Mouse (Mus musculus) liver, embryonic 14.5 days (tissue): Measurements from ENCODE around the gene Zbp1. TPM values are rescaled to one million over a fixed set of nuclear protein-coding genes. Genes with fewer than 3 reads are reported as not detected.

Experiments used
- ATAC-seq: fragments of 200-750 bp; cut with Nextera tagmentation; 2 replicates; pipeline ENCODE4 v1.8.0; 2017; ENCODE audit warnings: moderate number of reproducible peaks, mild to moderate bottlenecking, moderate library complexity; ENCODE audit not compliant: insufficient read depth
- DNase-seq, 3 experiments: peaks; one replicate each; pipeline ENCODE4 v3.0.0-alpha.2; 2012 to 2013; ENCODE audit warnings: low read depth in 3 of 3, low spot score in 3 of 3
- H3K27ac ChIP-seq: fragments of 300-500 bp; sonication (generic); 2 replicates; pipeline ENCODE4 v1.5.1; 2014; ENCODE audit warnings: moderate library complexity, mild to moderate bottlenecking, control low read depth, inconsistent platforms
- H3K27me3 ChIP-seq: fragments of 300-500 bp; sonication (generic); 2 replicates; pipeline ENCODE4 v1.6.1; 2014; ENCODE audit warnings: mild to moderate bottlenecking, low read length, moderate library complexity; ENCODE audit not compliant: control insufficient read depth, insufficient read depth
- H3K36me3 ChIP-seq: fragments of 300-500 bp; sonication (generic); replicated peaks from 2 replicates; pipeline ENCODE4 v1.6.1; 2014; ENCODE audit warnings: low read depth; ENCODE audit not compliant: control insufficient read depth, insufficient read depth
- H3K4me1 ChIP-seq, 2 experiments: fragments of 200-500 bp in 1 of 2; fragments of 300-500 bp in 1 of 2; sonication (generic) in 1 of 2; replicated peaks; 2 replicates each; pipeline ENCODE4 v1.6.1; 2012 to 2014; ENCODE audit warnings: antibody characterized with exemption in 1 of 2, inconsistent platforms in 1 of 2, low read length in 1 of 2; ENCODE audit not compliant: control insufficient read depth in 2 of 2, insufficient read depth in 2 of 2
- H3K4me2 ChIP-seq: fragments of 300-500 bp; sonication (generic); 2 replicates; pipeline ENCODE4 v1.6.1; 2014; ENCODE audit warnings: low read depth, mild to moderate bottlenecking, control low read depth, moderate library complexity
- H3K4me3 ChIP-seq, 2 experiments: fragments of 200-500 bp in 1 of 2; fragments of 300-500 bp in 1 of 2; sonication (generic) in 1 of 2; 2 replicates each; pipeline ENCODE4 v1.5.1; 2012 to 2014; ENCODE audit warnings: low read depth in 2 of 2, low read length in 2 of 2, mild to moderate bottlenecking in 2 of 2, control low read depth in 1 of 2, inconsistent platforms in 1 of 2, moderate library complexity in 1 of 2; ENCODE audit not compliant: insufficient read depth in 1 of 2
- H3K9ac ChIP-seq: fragments of 300-500 bp; sonication (generic); replicated peaks from 2 replicates; pipeline ENCODE4 v1.6.1; 2014; ENCODE audit warnings: mild to moderate bottlenecking, control low read depth, moderate library complexity
- H3K9me3 ChIP-seq: fragments of 300-500 bp; sonication (generic); 2 replicates; pipeline ENCODE4 v1.6.1; 2016; ENCODE audit warnings: low read length, mixed read lengths; ENCODE audit not compliant: control insufficient read depth
- CTCF ChIP-seq: IDR thresholded peaks from 2 replicates; pipeline ENCODE4 v1.5.1; 2016; ENCODE audit warnings: antibody characterized with exemption, low read depth, control low read depth
- EP300 ChIP-seq: IDR thresholded peaks from 2 replicates; pipeline ENCODE4 v1.6.1; 2016; ENCODE audit warnings: antibody characterized with exemption, low read depth
- WGBS: fragments of 180-500 bp; shearing (Covaris S2); extraction: QIAGEN DNeasy Blood & Tissue Kit; methylation state at CpG from one replicate; pipeline ENCODE4 v1.1.7; 2014; ENCODE audit not compliant: insufficient replicate concordance; 5-methylcytosine and 5-hydroxymethylcytosine counted together
- polyA plus RNA-seq, 2 experiments: library from polyadenylated mRNA; depleted of rRNA in 1 of 2; stranded (reverse) in 1 of 2; unstranded in 1 of 2; fragments of >200 nt; fragmentation: Nextera tagmentation in 1 of 2; extraction: Ambion mirVana in 1 of 2; gene quantifications; 2 replicates each; pipeline versions ENCODE4 v1.2.1 to v1.2.3; 2012 to 2014

The Zbp1 gene
- polyA plus RNA-seq, 2 experiments: 0.64 to 1.0 TPM

DNA sequence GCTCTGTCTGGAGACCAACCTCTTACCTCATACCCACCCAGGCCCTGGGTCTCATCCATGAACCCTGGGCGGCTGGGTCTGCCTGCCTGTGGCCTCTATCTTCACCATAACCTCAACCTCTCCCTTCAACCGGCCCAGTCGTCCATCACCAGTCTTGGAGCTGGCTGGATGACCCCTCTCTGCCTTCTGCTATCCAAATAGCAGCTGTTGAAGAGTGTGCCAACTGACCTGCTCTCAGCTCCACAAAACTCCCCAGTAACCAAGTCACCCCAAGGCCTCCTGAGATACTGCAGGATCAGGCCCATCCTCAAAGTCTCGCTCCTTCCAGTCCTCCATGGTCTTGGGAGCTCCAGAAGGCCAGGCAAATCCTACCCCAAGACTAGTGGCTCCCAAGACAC lies 37.8 kb upstream of the Zbp1 start:
- no peaks in the 10 kb centered on the region for H3K4me1 ChIP-seq
- ATAC-seq (no peak), DNase-seq (no peak)
- H3K9ac ChIP-seq: no peak overlapping the region
- TF ChIP-seq EP300: no peak
- TF ChIP-seq CTCF: no peak
- WGBS: 40% methylated on average over 4 of the region's 4 CpGs
- no peaks in the 10 kb centered on the region for H3K9me3 ChIP-seq
- no peaks in the 10 kb centered on the region for H3K27me3 ChIP-seq
- no peak overlapping the region for H3K27ac ChIP-seq
- H3K36me3 ChIP-seq: no peaks in the 10 kb centered on the region
- H3K4me2 ChIP-seq: no peak overlapping the region
- no peak overlapping the region for H3K4me3 ChIP-seq

DNA sequence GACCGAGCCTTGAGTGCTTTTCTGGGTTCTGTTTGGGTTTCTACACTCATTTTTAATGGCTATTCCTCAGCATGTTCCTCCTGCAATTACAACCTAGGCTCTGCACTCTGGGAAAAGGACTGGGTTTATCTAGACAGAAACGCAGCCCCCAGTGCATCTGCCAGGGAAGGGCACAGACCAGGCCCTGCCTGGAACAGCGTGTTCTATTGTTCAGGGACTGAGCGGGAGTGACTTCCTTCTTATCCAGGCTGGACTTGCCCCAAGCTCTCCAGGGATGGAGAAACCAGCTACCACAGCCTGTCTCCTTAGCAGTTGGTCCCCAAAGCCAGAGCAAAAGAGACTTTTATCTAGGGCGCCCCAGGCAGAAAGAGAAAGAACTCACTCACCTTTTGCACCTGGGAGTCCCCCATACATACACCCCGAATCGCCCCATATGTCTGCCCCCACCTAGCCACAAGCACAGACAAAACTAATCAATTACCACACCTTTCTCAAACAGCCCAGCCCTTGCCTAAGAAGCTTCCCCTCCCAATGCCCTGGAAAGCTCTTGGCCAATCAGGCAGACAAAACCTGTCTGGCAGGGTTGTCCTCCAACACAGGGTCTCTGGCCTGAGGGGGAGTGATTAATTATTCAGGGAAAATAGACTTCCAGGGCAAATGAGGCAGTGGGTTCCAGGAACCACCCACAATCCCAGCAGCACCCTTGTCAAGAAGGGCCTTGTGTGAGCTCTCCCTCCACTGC lies 37.3 kb upstream of the Zbp1 start:
- no peaks in the 10 kb centered on the region for H3K27me3 ChIP-seq
- H3K36me3 ChIP-seq: no peaks in the 10 kb centered on the region
- no peak for DNase-seq
- H3K9me3 ChIP-seq: no peaks in the 10 kb centered on the region
- no peak overlapping the region for H3K9ac ChIP-seq
- ATAC-seq: no peak
- no peak overlapping the region for H3K27ac ChIP-seq
- no peaks in the 10 kb centered on the region for H3K4me1 ChIP-seq
- H3K4me3 ChIP-seq: no peak overlapping the region
- TF ChIP-seq EP300 (no peak), CTCF (no peak)
- no peak overlapping the region for H3K4me2 ChIP-seq
- 48% methylated on average over 7 of the region's 7 CpGs for WGBS

DNA sequence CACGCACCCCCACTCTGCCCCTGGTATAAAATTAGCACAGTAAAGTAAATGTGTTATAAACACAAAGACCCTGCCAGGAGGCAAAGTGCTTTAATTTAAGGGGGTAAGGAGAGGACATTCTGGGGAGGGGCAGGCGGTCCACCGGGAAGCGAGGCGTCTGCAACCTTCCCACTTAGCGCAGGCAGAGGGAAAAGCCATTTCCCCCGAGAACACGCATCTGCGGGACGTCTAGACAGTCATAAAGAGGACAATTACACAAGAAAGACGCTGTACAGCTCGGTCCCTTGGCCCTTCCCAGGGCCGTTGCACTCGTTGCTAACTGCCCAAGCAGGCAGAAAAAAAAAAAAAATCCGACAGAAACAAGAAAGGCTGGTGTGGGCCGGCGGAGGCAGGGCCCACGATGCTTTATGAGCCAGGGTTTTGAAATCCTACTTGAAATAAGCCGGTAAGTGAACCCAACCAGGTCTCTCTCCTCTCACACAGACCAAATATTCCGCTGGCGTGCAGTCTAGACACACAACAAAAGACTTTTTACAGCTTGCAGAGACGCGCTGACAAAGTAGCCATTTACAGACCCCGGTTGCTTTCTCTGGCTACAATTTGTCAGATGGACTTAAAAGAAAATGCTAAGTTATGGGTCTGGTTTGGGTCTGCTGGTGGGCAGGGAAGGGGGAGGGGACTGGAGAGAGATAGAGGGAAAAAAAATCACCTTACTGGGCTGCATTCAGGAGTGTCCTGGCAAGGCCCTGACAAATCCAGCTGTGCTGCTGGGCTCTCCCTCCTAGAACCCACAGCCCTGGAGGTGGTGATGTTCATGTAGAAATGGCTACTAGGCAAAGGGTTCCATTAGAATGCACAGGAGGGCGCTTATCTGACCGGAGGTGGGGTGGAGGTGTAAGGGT lies 35.3 kb upstream of the Zbp1 start:
- DNase-seq (no peak), ATAC-seq (no peak)
- no peak overlapping the region for H3K9ac ChIP-seq
- no peaks in the 10 kb centered on the region for H3K9me3 ChIP-seq
- WGBS: 49% methylated on average over 26 of the region's 26 CpGs
- no peak overlapping the region for H3K4me2 ChIP-seq
- H3K36me3 ChIP-seq: no peaks in the 10 kb centered on the region
- no peak overlapping the region for H3K27ac ChIP-seq
- H3K4me1 ChIP-seq: no peaks in the 10 kb centered on the region
- TF ChIP-seq EP300 (no peak), CTCF (no peak)
- H3K4me3 ChIP-seq: no peak overlapping the region
- no peaks in the 10 kb centered on the region for H3K27me3 ChIP-seq

DNA sequence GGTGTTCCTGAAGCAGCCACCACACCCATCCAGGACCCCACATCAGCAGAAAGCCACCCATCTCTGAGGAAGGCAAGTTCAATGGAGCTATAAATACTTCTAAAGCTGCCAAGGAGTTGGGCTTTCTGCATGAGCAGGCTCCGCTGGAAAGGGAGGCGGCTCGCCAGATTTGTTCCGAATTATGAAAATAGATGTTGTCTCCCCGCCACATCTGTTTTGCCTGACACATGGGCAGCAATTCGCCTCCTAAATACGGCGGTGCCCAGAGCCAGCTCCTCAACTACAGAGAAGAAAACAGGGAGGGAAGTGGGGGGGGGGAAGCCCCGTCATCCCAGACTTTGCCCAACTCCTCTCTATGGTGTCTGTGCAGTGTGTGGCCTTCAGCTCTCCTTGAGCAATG lies 33.0 kb upstream of the Zbp1 start:
- Histone ChIP-seq H3K4me1 (no peaks in the 10 kb centered on the region), H3K27me3 (no peaks in the 10 kb centered on the region), H3K4me3 (no peak overlapping the region), H3K27ac (no peak overlapping the region), H3K36me3 (no peaks in the 10 kb centered on the region), H3K9me3 (no peaks in the 10 kb centered on the region), H3K4me2 (no peak overlapping the region), H3K9ac (no peak overlapping the region)
- no peak for ATAC-seq
- DNase-seq: no peak
- WGBS: 74% methylated on average over 9 of the region's 9 CpGs
- TF ChIP-seq EP300: no peak
- no peak for TF ChIP-seq CTCF

DNA sequence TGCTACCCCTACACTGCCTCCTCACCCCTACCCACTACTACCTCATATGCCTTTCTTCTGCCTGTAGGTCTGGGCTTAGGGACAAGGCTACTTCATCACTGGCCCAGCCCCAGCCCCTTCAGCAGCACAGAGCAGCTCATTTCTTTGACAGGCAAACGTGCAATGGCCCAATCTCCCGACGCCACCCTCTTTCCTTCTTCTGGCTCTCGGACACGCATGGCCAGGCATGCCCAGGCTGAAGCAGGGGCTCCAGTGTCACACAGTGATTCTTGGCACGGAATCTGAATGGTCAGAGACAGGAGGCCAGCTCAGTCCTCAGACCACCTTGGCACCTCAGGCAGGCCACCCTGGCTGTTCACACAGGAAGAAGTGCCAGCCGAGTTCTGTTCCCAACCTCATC lies 32.4 kb upstream of the Zbp1 start:
- H3K4me3 ChIP-seq: no peak overlapping the region
- DNase-seq (no peak), ATAC-seq (no peak)
- 56% methylated on average over 7 of the region's 7 CpGs for WGBS
- no peaks in the 10 kb centered on the region for H3K4me1 ChIP-seq
- no peak overlapping the region for H3K27ac ChIP-seq
- H3K36me3 ChIP-seq: no peaks in the 10 kb centered on the region
- H3K9ac ChIP-seq: no peak overlapping the region
- H3K27me3 ChIP-seq: no peaks in the 10 kb centered on the region
- TF ChIP-seq CTCF: no peak
- no peak for TF ChIP-seq EP300
- no peaks in the 10 kb centered on the region for H3K9me3 ChIP-seq
- no peak overlapping the region for H3K4me2 ChIP-seq
